Mouse (Mus musculus) kidney, postnatal 0 days (tissue): ENCODE data around the gene Cux2. TPM values are rescaled to one million over a fixed set of nuclear protein-coding genes. Genes with fewer than 3 reads are reported as not detected.

Experiments used
- ATAC-seq: fragments of 200-750 bp; cut with Nextera tagmentation; replicated peaks from 2 replicates; pipeline ENCODE4 v1.8.0; 2017; ENCODE audit warnings: low read depth, moderate number of reproducible peaks, moderate TSS enrichment, moderate library complexity; ENCODE audit not compliant: low FRiP score
- DNase-seq: peaks from one replicate; pipeline ENCODE4 v3.0.0-alpha.2; 2016; ENCODE audit warnings: low spot score
- H3K27ac ChIP-seq: fragments of 300-500 bp; sonication (generic); 2 replicates; pipeline ENCODE4 v1.5.1; 2014; ENCODE audit warnings: mild to moderate bottlenecking
- H3K27me3 ChIP-seq: fragments of 300-500 bp; sonication (generic); 2 replicates; pipeline ENCODE4 v1.6.1; 2014; ENCODE audit warnings: low read length, mixed read lengths; ENCODE audit not compliant: insufficient read depth
- H3K36me3 ChIP-seq: fragments of 300-500 bp; sonication (generic); 2 replicates; pipeline ENCODE4 v1.6.1; 2014; ENCODE audit warnings: low read length, mixed read lengths; ENCODE audit not compliant: insufficient read depth
- H3K4me1 ChIP-seq: fragments of 300-500 bp; sonication (generic); replicated peaks from 2 replicates; pipeline ENCODE4 v1.6.1; 2014; ENCODE audit warnings: antibody characterized with exemption, low read length, mixed read lengths; ENCODE audit not compliant: insufficient read depth
- H3K4me2 ChIP-seq: fragments of 300-500 bp; sonication (generic); 2 replicates; pipeline ENCODE4 v1.6.1; 2014; ENCODE audit warnings: mild to moderate bottlenecking, low read length, moderate library complexity, mixed read lengths
- H3K4me3 ChIP-seq: fragments of 300-500 bp; sonication (generic); replicated peaks from 2 replicates; pipeline ENCODE4 v1.5.1; 2014; ENCODE audit warnings: low read depth, low read length
- H3K9ac ChIP-seq: fragments of 300-500 bp; sonication (generic); 2 replicates; pipeline ENCODE4 v1.6.1; 2014; ENCODE audit warnings: low read depth, low read length
- H3K9me3 ChIP-seq: fragments of 300-500 bp; sonication (generic); replicated peaks from 2 replicates; pipeline ENCODE4 v1.6.1; 2016; ENCODE audit warnings: low read length, inconsistent platforms, mixed read lengths
- CTCF ChIP-seq: IDR thresholded peaks from 2 replicates; pipeline ENCODE4 v1.5.1; 2016; ENCODE audit warnings: antibody characterized with exemption, low read depth, mild to moderate bottlenecking, moderate library complexity
- WGBS: fragments of 180-500 bp; shearing (Covaris S2); extraction: QIAGEN DNeasy Blood & Tissue Kit; methylation state at CpG from one replicate; pipeline ENCODE4 v1.1.7; 2014; 5-methylcytosine and 5-hydroxymethylcytosine counted together
- polyA plus RNA-seq: library from polyadenylated mRNA; unstranded; fragments of >200 nt; fragmentation: Nextera tagmentation; extraction: Ambion mirVana; gene quantifications from 2 replicates; pipeline ENCODE4 v1.2.1, GENCODE M21; 2015

Cux2 gene
- polyA plus RNA-seq, 1 experiment from 2014 or later = 5.9 TPM

DNA sequence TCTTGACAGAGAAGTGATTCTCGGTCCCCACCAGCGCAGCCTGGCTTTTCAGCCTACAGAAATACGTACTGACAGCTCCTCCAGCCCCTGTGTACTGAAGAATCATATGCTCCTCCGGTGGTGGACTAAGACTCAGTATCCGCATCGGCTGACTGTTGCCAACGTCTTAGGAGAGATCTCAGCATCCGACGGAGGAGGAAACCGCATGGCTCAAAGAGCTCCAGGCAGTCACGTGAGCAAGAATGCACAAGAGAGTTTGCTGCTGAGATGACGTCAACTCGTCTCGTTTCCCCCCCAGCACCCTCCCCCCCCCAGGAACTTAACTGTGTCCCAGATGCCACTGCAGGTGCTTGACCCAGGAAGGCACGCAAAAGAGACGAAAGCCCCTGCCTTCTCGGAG lies 34.8 kb downstream of the Cux2 start:
- no peak overlapping the region for H3K9ac ChIP-seq
- no peak overlapping the region for H3K4me2 ChIP-seq
- no peaks in the 10 kb centered on the region for H3K9me3 ChIP-seq
- H3K36me3 ChIP-seq = no peaks in the 10 kb centered on the region
- H3K27ac ChIP-seq = no peak overlapping the region
- no peaks in the 10 kb centered on the region; the same call in 1 of the 2 replicates for H3K4me1 ChIP-seq
- DNase-seq (no peak), ATAC-seq (no peak)
- 69% methylated on average over 17 of the region's 17 CpGs for WGBS
- H3K27me3 ChIP-seq = no peaks in the 10 kb centered on the region
- no peak overlapping the region for H3K4me3 ChIP-seq
- no peak for TF ChIP-seq CTCF

DNA sequence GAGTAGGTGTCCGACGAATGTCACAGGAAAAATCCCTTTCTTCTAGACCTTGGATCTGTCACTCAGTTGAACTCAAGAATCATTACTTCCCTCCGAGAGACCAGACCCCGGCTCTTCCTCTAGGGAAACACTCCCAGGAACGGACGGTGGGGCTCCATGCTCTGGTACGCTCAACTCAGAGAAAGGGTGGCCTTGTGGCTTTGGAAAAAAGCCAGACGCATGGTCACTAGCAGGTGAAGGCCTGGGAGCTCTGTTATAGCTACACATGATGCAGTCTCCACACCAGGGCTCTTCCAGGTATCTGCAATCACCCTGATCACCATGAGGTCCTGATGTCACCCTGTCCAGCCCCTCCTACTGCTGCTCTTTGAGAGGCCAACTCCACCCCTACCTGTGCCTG lies 35.2 kb downstream of the Cux2 start:
- DNase-seq = no peak
- Histone ChIP-seq H3K9me3 (no peaks in the 10 kb centered on the region), H3K4me2 (no peak overlapping the region), H3K36me3 (no peaks in the 10 kb centered on the region), H3K27ac (no peak overlapping the region), H3K4me1 (no peaks in the 10 kb centered on the region; the same call in 1 of the 2 replicates), H3K4me3 (no peak overlapping the region), H3K27me3 (no peaks in the 10 kb centered on the region), H3K9ac (no peak overlapping the region)
- 74% methylated on average over 8 of the region's 8 CpGs for WGBS
- TF ChIP-seq CTCF = no peak
- ATAC-seq = no peak

DNA sequence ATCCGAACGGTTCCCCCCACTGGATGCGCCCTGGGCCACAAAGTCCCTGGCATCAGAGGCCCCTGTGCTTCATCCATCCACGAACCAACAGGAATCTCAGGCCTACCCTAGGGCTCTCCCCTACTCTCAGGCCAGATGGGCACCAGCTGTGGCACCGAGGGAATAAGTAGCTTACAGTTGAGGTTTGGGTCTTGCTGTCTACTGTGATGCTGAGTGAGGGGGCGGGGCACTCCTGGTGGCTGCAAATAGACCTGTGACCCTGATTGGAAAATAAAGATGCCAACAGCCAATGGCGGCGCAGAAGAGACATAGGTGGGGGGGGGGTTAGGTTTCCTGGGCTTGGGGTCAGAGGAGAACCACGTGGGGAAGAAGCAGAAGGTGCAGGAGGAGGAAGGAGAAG lies 38.6 kb downstream of the Cux2 start:
- no peak for TF ChIP-seq CTCF
- Histone ChIP-seq H3K9me3 (no peaks in the 10 kb centered on the region; the same call in 1 of the 2 replicates), H3K4me3 (no peak overlapping the region), H3K36me3 (no peaks in the 10 kb centered on the region), H3K27me3 (no peaks in the 10 kb centered on the region), H3K27ac (no peak overlapping the region), H3K4me2 (no peak overlapping the region), H3K4me1 (no peaks in the 10 kb centered on the region), H3K9ac (no peak overlapping the region)
- ATAC-seq (no peak), DNase-seq (no peak)
- WGBS = 35% methylated on average over 9 of the region's 9 CpGs

DNA sequence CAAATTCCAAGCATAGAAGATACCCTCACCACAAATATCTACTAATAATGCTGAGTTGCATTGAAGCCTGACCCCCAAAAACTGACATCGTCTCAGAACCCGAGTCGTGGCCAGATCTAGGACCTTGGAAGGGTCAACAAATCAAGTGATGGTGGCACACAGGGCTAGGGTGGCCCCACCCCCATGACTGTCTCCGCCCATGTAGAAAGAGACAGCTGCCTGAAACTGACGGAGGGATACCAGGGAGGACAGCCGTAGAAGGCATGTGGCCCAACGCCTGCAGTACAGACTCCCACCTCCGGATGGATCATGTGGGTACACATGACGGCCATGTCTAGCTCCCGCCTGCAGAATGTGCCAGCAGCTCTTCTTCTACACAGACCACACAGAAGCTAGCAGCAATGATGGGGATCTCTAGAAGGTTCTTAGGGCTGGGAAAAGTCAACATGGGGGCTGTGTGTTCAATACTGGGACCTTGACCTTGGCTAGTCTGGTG lies 41.9 kb downstream of the Cux2 start:
- H3K4me1 ChIP-seq = no peaks in the 10 kb centered on the region
- no peak overlapping the region for H3K4me2 ChIP-seq
- TF ChIP-seq CTCF = no peak
- H3K27me3 ChIP-seq = no peaks in the 10 kb centered on the region
- WGBS = 80% methylated on average over 10 of the region's 10 CpGs
- H3K9ac ChIP-seq = no peak overlapping the region
- DNase-seq (no peak), ATAC-seq (no peak)
- no peaks in the 10 kb centered on the region for H3K36me3 ChIP-seq
- no peaks in the 10 kb centered on the region; the same call in 1 of the 2 replicates for H3K9me3 ChIP-seq
- H3K27ac ChIP-seq = no peak overlapping the region
- no peak overlapping the region for H3K4me3 ChIP-seq

DNA sequence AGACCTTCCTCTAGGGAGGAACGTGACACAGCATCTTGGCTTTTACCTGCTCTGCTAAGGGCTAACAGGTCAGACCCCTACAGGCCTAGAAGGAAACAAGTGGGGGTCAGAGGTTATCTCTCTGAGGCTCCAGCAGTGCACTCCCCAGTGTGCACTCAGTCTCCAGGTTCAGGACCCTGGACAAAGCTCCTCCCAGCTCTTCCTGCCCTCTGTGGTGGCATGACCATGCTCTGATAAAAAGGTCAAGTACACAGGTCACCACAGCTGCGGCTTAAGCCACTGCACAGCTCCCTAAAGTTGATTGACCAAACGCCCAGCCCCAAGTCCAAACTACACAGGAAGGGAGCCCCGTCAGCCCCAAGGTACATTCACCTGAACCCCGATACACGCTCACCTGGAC lies 46.4 kb downstream of the Cux2 start:
- no peaks in the 10 kb centered on the region; the same call in 1 of the 2 replicates for H3K9me3 ChIP-seq

DNA sequence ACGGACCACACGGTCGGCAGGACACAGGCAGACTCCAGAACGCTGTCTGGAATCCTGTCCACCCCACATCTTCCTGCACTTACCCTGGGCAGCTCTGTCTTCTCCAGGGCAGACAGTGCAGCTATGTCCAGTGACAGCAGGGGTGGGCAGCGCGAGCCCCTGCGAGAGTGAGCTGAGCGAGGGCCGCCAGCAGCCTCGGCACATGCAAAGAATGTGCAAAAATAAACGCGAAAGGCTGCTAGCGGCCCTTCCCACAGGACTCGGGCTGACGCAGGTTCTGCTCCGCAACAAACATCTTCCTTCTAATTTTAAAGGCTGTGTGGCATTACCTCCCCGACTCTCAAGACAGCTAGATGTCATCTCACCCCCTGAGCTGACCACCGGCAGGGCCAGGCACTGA lies 47.8 kb downstream of the Cux2 start:
- no peak for ATAC-seq
- no peak overlapping the region for H3K9ac ChIP-seq
- TF ChIP-seq CTCF = no peak
- no peak for DNase-seq
- WGBS = 68% methylated on average over 18 of the region's 18 CpGs
- H3K27ac ChIP-seq = no peak overlapping the region
- no peaks in the 10 kb centered on the region; the same call in 1 of the 2 replicates for H3K9me3 ChIP-seq
- no peaks in the 10 kb centered on the region for H3K27me3 ChIP-seq
- no peak overlapping the region for H3K4me2 ChIP-seq
- no peak overlapping the region for H3K4me3 ChIP-seq
- no peaks in the 10 kb centered on the region for H3K36me3 ChIP-seq
- no peaks in the 10 kb centered on the region for H3K4me1 ChIP-seq

More for the DNA sequence above, 46.4 kb downstream of the Cux2 start:
- Histone ChIP-seq H3K36me3 (no peaks in the 10 kb centered on the region), H3K4me2 (no peak overlapping the region), H3K27ac (no peak overlapping the region), H3K4me3 (no peak overlapping the region), H3K9ac (no peak overlapping the region), H3K27me3 (no peaks in the 10 kb centered on the region), H3K4me1 (no peaks in the 10 kb centered on the region)
- DNase-seq (no peak), ATAC-seq (no peak)
- WGBS = 58% methylated on average over 6 of the region's 6 CpGs
- no peak for TF ChIP-seq CTCF

DNA sequence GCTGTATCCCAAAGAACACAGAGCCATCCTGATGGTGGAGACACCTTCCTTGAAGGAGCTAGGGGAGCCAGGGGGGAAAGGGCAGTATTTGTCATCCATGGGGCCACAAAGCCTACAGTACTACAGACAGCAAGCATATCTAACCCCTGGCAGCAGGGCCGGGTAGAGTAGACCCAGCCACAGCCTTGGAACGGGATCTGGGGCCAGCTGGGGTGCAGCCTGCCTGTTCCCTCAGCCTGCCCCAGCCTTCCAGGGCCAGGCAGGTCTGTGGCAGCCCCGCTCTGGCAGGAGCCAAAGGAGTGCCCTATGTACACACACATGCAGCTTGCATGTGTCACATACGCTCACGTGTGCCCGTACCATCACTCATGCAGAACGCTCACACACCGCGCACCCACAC lies 48.6 kb downstream of the Cux2 start:
- ATAC-seq = no peak

More for the DNA sequence above, 48.6 kb downstream of the Cux2 start:
- no peaks in the 10 kb centered on the region for H3K4me1 ChIP-seq
- WGBS = 89% methylated on average over 9 of the region's 9 CpGs
- no peak for TF ChIP-seq CTCF
- no peak overlapping the region for H3K4me2 ChIP-seq
- H3K27ac ChIP-seq = no peak overlapping the region
- no peaks in the 10 kb centered on the region for H3K9me3 ChIP-seq
- H3K4me3 ChIP-seq = no peak overlapping the region
- DNase-seq = no peak
- H3K27me3 ChIP-seq = no peaks in the 10 kb centered on the region
- no peaks in the 10 kb centered on the region for H3K36me3 ChIP-seq
- no peak overlapping the region for H3K9ac ChIP-seq
